Mouse (Mus musculus) liver, embryonic 13.5 days (tissue): Measurements from ENCODE around the gene Rbms3. TPM values are rescaled to one million over a fixed set of nuclear protein-coding genes. Genes with fewer than 3 reads are reported as not detected.

Experiments used
- ATAC-seq: fragments of 200-750 bp; cut with Nextera tagmentation; 2 replicates; pipeline ENCODE4 v1.8.0; 2017; ENCODE audit warnings: low read depth, mild to moderate bottlenecking, moderate number of reproducible peaks, moderate library complexity
- DNase-seq: peaks from one replicate; pipeline ENCODE4 v3.0.0; 2022
- H3K27ac ChIP-seq: fragments of 300-500 bp; sonication (generic); 2 replicates; pipeline ENCODE4 v1.5.1; 2015; ENCODE audit warnings: moderate library complexity, mild to moderate bottlenecking, inconsistent platforms
- H3K27me3 ChIP-seq: fragments of 300-500 bp; sonication (generic); 2 replicates; pipeline ENCODE4 v1.6.1; 2015; ENCODE audit warnings: mild to moderate bottlenecking, inconsistent platforms
- H3K36me3 ChIP-seq: fragments of 300-500 bp; sonication (generic); 2 replicates; pipeline ENCODE4 v1.6.1; 2015; ENCODE audit warnings: mild to moderate bottlenecking, inconsistent platforms
- H3K4me1 ChIP-seq: fragments of 300-500 bp; sonication (generic); replicated peaks from 2 replicates; pipeline ENCODE4 v1.6.1; 2015; ENCODE audit warnings: inconsistent platforms
- H3K4me2 ChIP-seq: fragments of 300-500 bp; sonication (generic); 2 replicates; pipeline ENCODE4 v1.6.1; 2015; ENCODE audit warnings: inconsistent platforms, mild to moderate bottlenecking, moderate library complexity
- H3K4me3 ChIP-seq: fragments of 300-500 bp; sonication (generic); replicated peaks from 2 replicates; pipeline ENCODE4 v1.5.1; 2015; ENCODE audit warnings: mild to moderate bottlenecking, inconsistent platforms
- H3K9ac ChIP-seq: fragments of 300-500 bp; sonication (generic); 2 replicates; pipeline ENCODE4 v1.6.1; 2015; ENCODE audit warnings: mild to moderate bottlenecking, inconsistent platforms
- H3K9me3 ChIP-seq: fragments of 300-500 bp; sonication (generic); replicated peaks from 2 replicates; pipeline ENCODE4 v1.6.1; 2016; ENCODE audit warnings: inconsistent platforms
- WGBS: fragments of 180-500 bp; shearing (Covaris S2); methylation state at CpG from one replicate; pipeline ENCODE4 v1.1.7; 2015; ENCODE audit not compliant: insufficient replicate concordance; 5-methylcytosine and 5-hydroxymethylcytosine counted together
- polyA plus RNA-seq: library from polyadenylated mRNA; unstranded; fragments of >200 nt; fragmentation: Nextera tagmentation; extraction: Ambion mirVana; gene quantifications from 2 replicates; pipeline ENCODE4 v1.2.1, GENCODE M21; 2015

Rbms3 gene
- polyA plus RNA-seq, 1 experiment from 2014 or later, result 5.1 TPM

DNA sequence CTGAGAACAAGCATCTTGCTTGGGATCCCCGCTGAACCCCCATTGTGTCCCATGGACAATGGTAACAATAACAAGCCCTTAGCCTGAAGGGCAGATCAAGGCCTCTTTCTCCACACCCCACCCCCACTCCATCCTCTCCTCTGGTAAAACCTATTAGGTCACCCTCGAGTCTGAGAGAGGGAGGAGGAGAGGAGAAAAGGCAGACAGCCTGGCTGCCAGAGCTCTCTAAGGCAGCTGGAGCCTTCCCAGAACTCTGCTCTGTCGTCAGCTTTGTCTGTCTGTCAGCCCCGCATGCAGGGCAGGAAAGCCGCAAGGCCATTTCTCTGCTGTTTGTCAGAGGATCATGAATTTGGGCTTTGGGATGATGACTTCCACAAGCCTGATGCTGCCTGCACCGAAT lies 466.6 kb downstream of the Rbms3 start:
- ATAC-seq (no peak), DNase-seq (no peak)
- H3K9me3 ChIP-seq, result no peaks in the 10 kb centered on the region
- no peak overlapping the region for H3K9ac ChIP-seq
- WGBS, result 46% methylated on average over 6 of the region's 6 CpGs
- H3K4me2 ChIP-seq, result no peak overlapping the region
- H3K4me3 ChIP-seq, result no peak overlapping the region
- no peaks in the 10 kb centered on the region for H3K27me3 ChIP-seq
- no peaks in the 10 kb centered on the region; the same call in 1 of the 2 replicates for H3K4me1 ChIP-seq
- H3K36me3 ChIP-seq, result no peaks in the 10 kb centered on the region
- no peak overlapping the region for H3K27ac ChIP-seq

DNA sequence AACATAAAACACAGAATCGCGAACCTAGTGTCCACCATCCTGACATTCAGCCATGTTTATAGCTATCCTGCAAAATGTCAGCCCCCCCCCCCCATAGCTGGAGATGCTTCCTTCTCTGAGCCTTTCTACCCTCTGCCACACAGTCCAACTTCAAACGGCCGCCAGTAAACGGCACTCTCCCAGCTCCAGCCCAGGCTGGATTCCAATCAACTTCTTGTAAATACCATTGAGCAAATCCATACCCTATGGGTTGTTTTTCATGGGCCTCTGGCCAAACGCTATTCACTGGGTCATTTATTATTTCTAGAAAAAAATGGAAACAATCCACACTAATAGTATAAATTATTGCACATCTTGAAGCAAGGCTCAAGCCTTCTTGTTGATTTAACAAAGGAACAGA lies 468.6 kb downstream of the Rbms3 start:
- H3K4me1 ChIP-seq, result no peaks in the 10 kb centered on the region; the same call in 1 of the 2 replicates
- no peak overlapping the region for H3K4me2 ChIP-seq
- DNase-seq, result no peak
- no peaks in the 10 kb centered on the region for H3K9me3 ChIP-seq
- no peaks in the 10 kb centered on the region for H3K36me3 ChIP-seq
- no peaks in the 10 kb centered on the region for H3K27me3 ChIP-seq
- ATAC-seq, result no peak
- H3K9ac ChIP-seq, result no peak overlapping the region
- WGBS, result 56% methylated on average over 6 of the region's 6 CpGs
- H3K27ac ChIP-seq, result no peak overlapping the region
- H3K4me3 ChIP-seq, result no peak overlapping the region

DNA sequence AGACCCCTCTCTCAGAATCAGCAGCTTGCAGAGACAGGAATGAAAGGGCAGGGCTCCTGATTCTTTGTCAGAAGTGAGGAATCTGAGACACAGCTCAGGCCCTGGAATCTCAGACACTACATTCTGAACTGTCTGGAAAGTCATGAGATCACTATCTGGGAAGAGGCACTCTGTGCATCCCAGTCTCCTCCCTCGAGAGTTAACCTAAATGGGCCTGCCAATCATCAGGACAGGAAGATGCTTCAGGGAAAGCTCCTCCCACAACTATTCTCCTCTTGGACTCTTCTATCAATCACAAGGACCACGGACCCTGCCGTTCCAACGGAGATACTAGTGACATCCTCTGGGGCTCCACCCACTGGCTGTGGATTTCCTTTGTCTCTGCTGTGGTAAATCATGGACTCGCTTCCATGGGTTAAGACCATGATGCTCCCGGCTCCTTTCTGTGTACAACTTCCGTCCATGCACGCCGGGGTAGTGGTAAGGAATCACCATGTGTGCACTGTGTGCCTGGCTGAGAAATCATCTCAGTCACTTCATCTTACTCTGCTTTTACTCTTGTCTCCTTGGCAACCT lies 473.3 kb downstream of the Rbms3 start:
- Histone ChIP-seq H3K4me3 (no peak overlapping the region), H3K4me2 (no peak overlapping the region), H3K9ac (no peak overlapping the region), H3K27me3 (no peaks in the 10 kb centered on the region), H3K27ac (no peak overlapping the region), H3K9me3 (no peaks in the 10 kb centered on the region), H3K4me1 (no peaks in the 10 kb centered on the region), H3K36me3 (no peaks in the 10 kb centered on the region)
- 60% methylated on average over 9 of the region's 9 CpGs for WGBS
- no peak for ATAC-seq
- DNase-seq, result no peak

- no peaks in the 10 kb centered on the region for H3K36me3 ChIP-seq
- no peak overlapping the region for H3K27ac ChIP-seq
- H3K9ac ChIP-seq, result no peak overlapping the region
- DNase-seq, result no peak
- H3K4me3 ChIP-seq, result no peak overlapping the region
- no peaks in the 10 kb centered on the region for H3K27me3 ChIP-seq
- no peaks in the 10 kb centered on the region for H3K9me3 ChIP-seq
- no peak overlapping the region for H3K4me2 ChIP-seq
- H3K4me1 ChIP-seq, result no peaks in the 10 kb centered on the region
- ATAC-seq, result no peak
- 66% methylated on average over 4 of the region's 4 CpGs for WGBS
Observed at GRCm38 (mm10) chr9:117154590-117154989, 475.1 kb downstream of the Rbms3 start.

- H3K4me1 ChIP-seq, result no peaks in the 10 kb centered on the region
- H3K27ac ChIP-seq, result no peak overlapping the region
- no peaks in the 10 kb centered on the region for H3K9me3 ChIP-seq
- DNase-seq (no peak), ATAC-seq (no peak)
- H3K36me3 ChIP-seq, result no peaks in the 10 kb centered on the region
- H3K9ac ChIP-seq, result no peak overlapping the region
- no peak overlapping the region for H3K4me2 ChIP-seq
- H3K4me3 ChIP-seq, result no peak overlapping the region
- 56% methylated on average over 20 of the region's 20 CpGs for WGBS
- no peaks in the 10 kb centered on the region for H3K27me3 ChIP-seq
Observed at GRCm38 (mm10) chr9:117153686-117154274, 475.9 kb downstream of the Rbms3 start.

- no peaks in the 10 kb centered on the region for H3K27me3 ChIP-seq
- no peak overlapping the region for H3K9ac ChIP-seq
- ATAC-seq (no peak), DNase-seq (no peak)
- no peaks in the 10 kb centered on the region for H3K9me3 ChIP-seq
- H3K4me1 ChIP-seq, result no peaks in the 10 kb centered on the region
- no peaks in the 10 kb centered on the region for H3K36me3 ChIP-seq
- no peak overlapping the region for H3K4me3 ChIP-seq
- H3K4me2 ChIP-seq, result no peak overlapping the region
- no peak overlapping the region for H3K27ac ChIP-seq
- 67% methylated on average over 3 of the region's 3 CpGs for WGBS
Observed at GRCm38 (mm10) chr9:117151951-117152350, 477.8 kb downstream of the Rbms3 start.

GRCm38 (mm10) chr9:117144057-117144723 lies 485.5 kb downstream of the Rbms3 start:
- no peaks in the 10 kb centered on the region for H3K27me3 ChIP-seq
- no peak overlapping the region for H3K4me3 ChIP-seq
- H3K4me1 ChIP-seq, result no peaks in the 10 kb centered on the region
- H3K4me2 ChIP-seq, result no peak overlapping the region
- no peak overlapping the region for H3K9ac ChIP-seq
- DNase-seq, result no peak
- H3K36me3 ChIP-seq, result no peaks in the 10 kb centered on the region
- ATAC-seq, result no peak
- no peak overlapping the region for H3K27ac ChIP-seq
- H3K9me3 ChIP-seq, result no peaks in the 10 kb centered on the region; the same call in 1 of the 2 replicates
- WGBS, result 64% methylated on average over 7 of the region's 7 CpGs

GRCm38 (mm10) chr9:117139971-117140370 lies 489.7 kb downstream of the Rbms3 start:
- Histone ChIP-seq H3K9ac (no peak overlapping the region), H3K4me1 (no peaks in the 10 kb centered on the region), H3K27ac (no peak overlapping the region), H3K9me3 (no peaks in the 10 kb centered on the region; the same call in 1 of the 2 replicates), H3K4me3 (no peak overlapping the region), H3K4me2 (no peak overlapping the region), H3K27me3 (no peaks in the 10 kb centered on the region), H3K36me3 (no peaks in the 10 kb centered on the region)
- no peak for ATAC-seq
- no peak for DNase-seq
- 76% methylated on average over 3 of the region's 3 CpGs for WGBS

DNA sequence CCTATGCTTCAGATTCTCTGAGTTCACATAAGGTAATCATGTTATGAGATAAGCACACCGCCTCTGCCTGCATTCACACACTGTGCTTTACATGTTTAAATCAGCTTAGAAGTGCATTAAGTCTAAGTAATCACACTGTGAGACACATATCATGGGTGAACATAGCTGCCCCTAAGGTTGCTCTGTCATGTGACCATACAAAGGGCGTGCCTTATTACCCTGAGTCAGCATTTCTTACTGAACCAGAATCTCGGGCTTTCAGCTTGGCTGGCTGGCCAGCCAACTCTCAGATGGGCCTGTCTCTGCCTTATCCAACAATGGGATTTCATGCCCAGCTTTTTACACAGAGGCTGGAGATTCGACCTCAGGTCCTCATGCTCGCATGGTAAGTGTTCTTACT lies 493.3 kb downstream of the Rbms3 start:
- no peaks in the 10 kb centered on the region for H3K36me3 ChIP-seq
- H3K4me1 ChIP-seq, result no peaks in the 10 kb centered on the region
- 40% methylated on average over 5 of the region's 5 CpGs for WGBS
- no peak overlapping the region for H3K4me3 ChIP-seq
- H3K27ac ChIP-seq, result no peak overlapping the region
- no peak for ATAC-seq
- no peak overlapping the region for H3K4me2 ChIP-seq
- DNase-seq, result no peak
- no peaks in the 10 kb centered on the region for H3K27me3 ChIP-seq
- no peaks in the 10 kb centered on the region for H3K9me3 ChIP-seq
- H3K9ac ChIP-seq, result no peak overlapping the region

DNA sequence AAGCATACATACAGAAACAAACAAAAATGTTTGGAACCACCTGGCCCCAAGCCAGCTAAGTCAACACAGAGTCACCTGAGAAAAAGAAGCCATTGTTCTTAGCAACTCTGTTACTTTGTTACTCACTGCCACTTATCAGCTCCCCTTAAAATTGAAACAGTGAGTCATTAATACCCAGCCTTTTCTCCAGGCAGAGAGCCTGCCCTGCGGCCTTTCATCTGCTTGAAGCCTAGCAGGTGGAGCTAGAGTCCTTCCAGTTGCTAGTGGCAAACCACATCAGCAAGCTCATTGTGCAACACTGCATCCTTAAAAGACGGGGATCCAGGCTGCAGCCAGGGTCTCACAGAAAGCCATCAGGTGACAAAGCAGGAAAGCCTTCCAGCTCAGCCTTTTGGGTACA lies 495.7 kb downstream of the Rbms3 start:
- H3K4me2 ChIP-seq, result no peak overlapping the region
- no peak overlapping the region for H3K27ac ChIP-seq
- no peaks in the 10 kb centered on the region for H3K4me1 ChIP-seq
- H3K27me3 ChIP-seq, result no peaks in the 10 kb centered on the region
- H3K9me3 ChIP-seq, result no peaks in the 10 kb centered on the region
- H3K9ac ChIP-seq, result no peak overlapping the region
- H3K4me3 ChIP-seq, result no peak overlapping the region
- no peaks in the 10 kb centered on the region for H3K36me3 ChIP-seq
- 34% methylated on average over 2 of the region's 2 CpGs for whole genome bisulfite sequencing
- no peak for ATAC-seq
- DNase-seq, result no peak

DNA sequence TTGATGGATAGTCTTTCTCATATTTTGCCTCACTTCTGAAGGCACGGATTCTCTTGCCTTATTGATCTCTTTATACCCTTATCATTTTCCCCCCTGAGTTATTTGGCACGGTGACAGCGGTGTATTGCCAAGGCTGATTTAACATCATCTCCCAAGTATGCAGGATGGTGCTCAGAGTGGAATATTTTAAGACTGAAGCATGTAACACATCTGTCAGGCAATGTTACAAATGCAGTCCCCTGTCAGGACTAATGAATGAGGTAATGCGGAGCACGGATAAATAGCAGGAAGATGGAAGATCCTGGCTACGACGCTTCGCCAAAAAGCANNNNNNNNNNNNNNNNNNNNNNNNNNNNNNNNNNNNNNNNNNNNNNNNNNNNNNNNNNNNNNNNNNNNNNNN lies 502.9 kb downstream of the Rbms3 start:
- no peaks in the 10 kb centered on the region for H3K36me3 ChIP-seq

DNA sequence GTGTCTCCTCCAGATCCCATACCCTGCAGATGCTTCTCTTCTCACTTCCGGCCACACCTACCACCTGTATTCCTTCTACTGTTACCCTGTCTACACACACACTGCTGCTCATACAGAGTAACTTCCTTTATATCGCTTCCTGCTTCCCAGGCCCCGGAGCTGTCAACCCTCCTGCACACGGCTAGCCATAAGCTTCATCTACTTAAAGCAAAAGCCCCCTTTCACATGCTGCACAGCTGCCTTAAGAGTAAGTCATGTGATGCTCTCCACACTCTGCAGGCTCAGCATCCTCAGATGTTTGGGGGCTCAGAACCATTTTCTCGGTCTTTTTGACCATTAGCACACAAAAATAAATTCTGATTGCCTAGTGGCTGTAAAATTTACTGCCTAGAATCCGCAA lies 503.9 kb downstream of the Rbms3 start:
- H3K4me3 ChIP-seq, result no peak overlapping the region
- no peak overlapping the region for H3K27ac ChIP-seq
- H3K36me3 ChIP-seq, result no peaks in the 10 kb centered on the region
- H3K9ac ChIP-seq, result no peak overlapping the region
- ATAC-seq (no peak), DNase-seq (no peak)
- WGBS, result 56% methylated on average over 6 of the region's 6 CpGs
- no peaks in the 10 kb centered on the region for H3K27me3 ChIP-seq
- H3K4me2 ChIP-seq, result no peak overlapping the region
- H3K9me3 ChIP-seq, result no peaks in the 10 kb centered on the region
- no peaks in the 10 kb centered on the region for H3K4me1 ChIP-seq

More for the DNA sequence above, 502.9 kb downstream of the Rbms3 start:
- DNase-seq, result no peak
- H3K4me2 ChIP-seq, result no peak overlapping the region
- no peaks in the 10 kb centered on the region for H3K9me3 ChIP-seq
- no peak overlapping the region for H3K27ac ChIP-seq
- H3K27me3 ChIP-seq, result no peaks in the 10 kb centered on the region
- H3K9ac ChIP-seq, result no peak overlapping the region
- no peak overlapping the region for H3K4me3 ChIP-seq
- H3K4me1 ChIP-seq, result no peaks in the 10 kb centered on the region
- no peak for ATAC-seq
- 73% methylated on average over 8 of the region's 8 CpGs for WGBS
